Mouse (Mus musculus) forebrain, postnatal 0 days (tissue): ENCODE data around the gene Fbxw13. TPM values are rescaled to one million over a fixed set of nuclear protein-coding genes. Genes with fewer than 3 reads are reported as not detected.
A peak's percentile ranks its signal among the peaks of the same experiment; 100 is the strongest.
"Not testable (repeated sequence)": the region's sequence is repeated elsewhere in the genome, so short reads cannot be mapped to it uniquely, and the experiment has no call there.

ENCODE experiments used
- ATAC-seq: fragments of 200-750 bp; cut with Nextera tagmentation; 2 replicates; pipeline ENCODE4 v1.8.0; 2017; ENCODE audit warnings: mild to moderate bottlenecking, moderate library complexity
- DNase-seq: peaks from one replicate; pipeline ENCODE4 v3.0.0-alpha.2; 2015
- H3K27ac ChIP-seq: fragments of 300-500 bp; sonication (generic); 2 replicates; pipeline ENCODE4 v1.5.1; 2014; ENCODE audit warnings: low read depth, mild to moderate bottlenecking, antibody characterized with exemption, low read length, moderate library complexity, mixed read lengths
- H3K27me3 ChIP-seq: fragments of 300-500 bp; sonication (generic); 2 replicates; pipeline ENCODE4 v1.6.1; 2014; ENCODE audit warnings: mild to moderate bottlenecking, low read length, mixed read lengths; ENCODE audit not compliant: insufficient read depth
- H3K36me3 ChIP-seq: fragments of 300-500 bp; sonication (generic); 2 replicates; pipeline ENCODE4 v1.6.1; 2014; ENCODE audit warnings: mild to moderate bottlenecking, moderate library complexity; ENCODE audit not compliant: insufficient read depth
- H3K4me1 ChIP-seq: fragments of 300-500 bp; sonication (generic); 2 replicates; pipeline ENCODE4 v1.6.1; 2014; ENCODE audit warnings: antibody characterized with exemption; ENCODE audit not compliant: insufficient read depth
- H3K4me2 ChIP-seq: fragments of 300-500 bp; sonication (generic); 2 replicates; pipeline ENCODE4 v1.6.1; 2014; ENCODE audit warnings: low read depth, mild to moderate bottlenecking, moderate library complexity
- H3K4me3 ChIP-seq: fragments of 300-500 bp; sonication (generic); 2 replicates; pipeline ENCODE4 v1.5.1; 2014; ENCODE audit warnings: low read depth, low read length, mixed read lengths
- H3K9ac ChIP-seq: fragments of 300-500 bp; sonication (generic); 2 replicates; pipeline ENCODE4 v1.6.1; 2014; ENCODE audit warnings: mild to moderate bottlenecking
- H3K9me3 ChIP-seq: fragments of 300-500 bp; sonication (generic); 2 replicates; pipeline ENCODE4 v1.6.1; 2016; ENCODE audit warnings: low read length
- CTCF ChIP-seq: sonication (generic); IDR thresholded peaks from 2 replicates; pipeline ENCODE4 v1.5.1; 2016; ENCODE audit warnings: antibody characterized with exemption, control low read depth, low read depth
- WGBS: fragments of 180-500 bp; shearing (Covaris S2); extraction: QIAGEN DNeasy Blood & Tissue Kit; methylation state at CpG from one replicate; pipeline ENCODE4 v1.1.7; 2014; 5-methylcytosine and 5-hydroxymethylcytosine counted together
- polyA plus RNA-seq: library from polyadenylated mRNA; unstranded; fragments of >200 nt; fragmentation: Nextera tagmentation; extraction: Ambion mirVana; gene quantifications from 2 replicates; pipeline ENCODE4 v1.2.1, GENCODE M21; 2015
- total RNA-seq: library from RNA; depleted of rRNA; stranded (reverse); fragments of >200 nt; gene quantifications from 2 replicates; pipeline ENCODE4 v1.2.3, GENCODE M21; 2014; rRNA removed

Gene Fbxw13
- total and polyA plus RNA-seq, 2 experiments from 2014 or later: 0.19 to 0.24 TPM

DNA sequence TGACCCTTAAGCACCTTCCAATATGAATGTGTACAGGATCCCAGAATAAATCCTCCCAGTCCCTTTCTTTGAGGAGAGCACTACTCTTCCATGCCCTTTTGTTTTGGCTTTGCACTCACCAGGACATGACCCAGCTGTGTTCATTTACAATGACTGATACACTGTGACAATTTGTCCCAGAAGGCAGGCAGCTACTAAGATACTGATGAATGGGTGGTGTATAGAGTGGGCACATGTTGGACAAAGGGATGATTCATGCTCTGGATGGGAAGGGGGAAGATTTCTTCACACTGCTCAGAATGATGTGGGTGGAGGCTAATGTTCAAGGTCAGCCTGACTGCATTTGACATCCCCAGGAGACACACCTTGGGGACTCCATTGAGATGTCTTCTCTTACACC is 28.5 kb downstream of the Fbxw13 start:
- Histone ChIP-seq H3K36me3 (no peaks in the 10 kb centered on the region), H3K4me2 (no peak overlapping the region), H3K9me3 (no peaks in the 10 kb centered on the region), H3K27ac (no peak overlapping the region), H3K4me3 (no peak overlapping the region), H3K9ac (no peak overlapping the region), H3K27me3 (no peaks in the 10 kb centered on the region), H3K4me1 (no peaks in the 10 kb centered on the region)
- no peak for TF ChIP-seq CTCF
- ATAC-seq (no peak), DNase-seq (no peak)

GRCm38 (mm10) chr9:109161941-109162340 is 33.8 kb downstream of the Fbxw13 start, which contains the start of gene Fbxw21:
TSS of gene Fbxw21 (minus strand) at chr9:109162041.
- WGBS: 66% methylated on average over 3 of the region's 3 CpGs
- no peaks in the 10 kb centered on the region for H3K36me3 ChIP-seq
- no peak within 1 kb of the TSS for H3K9ac ChIP-seq
- H3K4me2 ChIP-seq: no peak within 1 kb of the TSS
- H3K9me3 ChIP-seq: no peaks in the 10 kb centered on the region
- H3K27me3 ChIP-seq: no peaks in the 10 kb centered on the region
- H3K4me1 ChIP-seq: no peaks in the 10 kb centered on the region
- DNase-seq (no peak), ATAC-seq (no peak)
- H3K4me3 ChIP-seq: no peak within 1 kb of the TSS
- no peak for TF ChIP-seq CTCF
- H3K27ac ChIP-seq: no peak within 1 kb of the TSS

GRCm38 (mm10) chr9:109140414-109140813 is 55.4 kb downstream of the Fbxw13 start:
- H3K9ac ChIP-seq, H3K27ac ChIP-seq, H3K27me3 ChIP-seq, DNase-seq, H3K36me3 ChIP-seq, H3K4me1 ChIP-seq, H3K9me3 ChIP-seq, H3K4me3 ChIP-seq, ATAC-seq, H3K4me2 ChIP-seq: not testable (repeated sequence)
- 67% methylated on average over 4 of the region's 4 CpGs for WGBS
- 0 out of 2 replicates have a peak, but pooled peaks have one; percentile 8 for TF ChIP-seq CTCF

DNA sequence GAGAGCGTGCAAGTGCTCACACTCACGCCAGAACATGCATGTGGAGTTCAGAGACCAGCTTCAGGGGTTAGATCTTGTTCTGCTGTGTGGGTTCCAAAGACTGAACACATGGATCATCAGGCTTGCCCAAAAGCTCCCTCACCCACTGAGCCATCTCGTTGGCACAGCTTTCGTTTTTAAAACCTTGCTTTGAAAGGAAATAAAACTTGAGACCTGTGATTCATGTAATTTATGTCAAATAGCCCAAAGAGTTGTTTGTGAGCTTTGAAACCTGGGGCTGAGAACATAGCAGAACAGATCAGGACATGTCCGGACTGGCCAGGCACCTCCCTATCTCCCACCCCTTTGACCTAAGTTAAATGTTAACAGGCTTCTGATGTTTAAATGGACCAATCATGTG is 65.7 kb downstream of the Fbxw13 start:
- H3K4me3 ChIP-seq: no peak overlapping the region
- no peak overlapping the region for H3K4me2 ChIP-seq
- H3K27me3 ChIP-seq: no peaks in the 10 kb centered on the region
- H3K9me3 ChIP-seq: no peaks in the 10 kb centered on the region
- 92% methylated on average over 5 of the region's 5 CpGs for WGBS
- no peak overlapping the region for H3K9ac ChIP-seq
- no peaks in the 10 kb centered on the region for H3K4me1 ChIP-seq
- no peaks in the 10 kb centered on the region for H3K36me3 ChIP-seq
- no peak for DNase-seq
- no peak overlapping the region for H3K27ac ChIP-seq
- ATAC-seq: no peak
- TF ChIP-seq CTCF: no peak

Other genes starting within 250 kb of the Fbxw13 start
- 2.7 and 5.4 TPM in 2 replicates for gene Col7a1, start 242.4 kb downstream of the Fbxw13 start, total RNA-seq
- 1.3 and 1.6 TPM in 2 replicates for gene Col7a1, start 242.4 kb downstream of the Fbxw13 start, polyA plus RNA-seq
- 0.23 TPM in 1 of 2 replicates, not detected in the other for gene Ucn2, start 210.0 kb downstream of the Fbxw13 start, total RNA-seq
- gene Ucn2, start 210.0 kb downstream of the Fbxw13 start, polyA plus RNA-seq: not detected in 2 replicates
- gene Pfkfb4, start 204.2 kb downstream of the Fbxw13 start, total RNA-seq: 27.1 and 46.4 TPM in 2 replicates
- gene Pfkfb4, start 204.2 kb downstream of the Fbxw13 start, polyA plus RNA-seq: 16.6 and 21.7 TPM in 2 replicates
- gene Shisa5, start 157.4 kb downstream of the Fbxw13 start, total RNA-seq: 66.2 and 68.4 TPM in 2 replicates
- 75.9 and 77.3 TPM in 2 replicates for gene Shisa5, start 157.4 kb downstream of the Fbxw13 start, polyA plus RNA-seq
- gene Trex1, start 136.2 kb downstream of the Fbxw13 start, total RNA-seq: 22.5 and 25.3 TPM in 2 replicates
- gene Trex1, start 136.2 kb downstream of the Fbxw13 start, polyA plus RNA-seq: 16.5 and 20.3 TPM in 2 replicates
- 45.2 and 46.1 TPM in 2 replicates for gene Atrip, start 121.9 kb downstream of the Fbxw13 start, total RNA-seq
- gene Atrip, start 121.9 kb downstream of the Fbxw13 start, polyA plus RNA-seq: 34.6 and 34.8 TPM in 2 replicates
- gene Ccdc51, start 113.5 kb downstream of the Fbxw13 start, total RNA-seq: 12.2 and 12.9 TPM in 2 replicates
- gene Ccdc51, start 113.5 kb downstream of the Fbxw13 start, polyA plus RNA-seq: 6.4 and 7.2 TPM in 2 replicates
- 177 and 216 TPM in 2 replicates for gene Tma7, start 113.4 kb downstream of the Fbxw13 start, total RNA-seq
- gene Tma7, start 113.4 kb downstream of the Fbxw13 start, polyA plus RNA-seq: 695 and 816 TPM in 2 replicates
- 56.3 and 78.2 TPM in 2 replicates for gene Plxnb1, start 100.6 kb downstream of the Fbxw13 start, total RNA-seq
- 7.3 and 10.2 TPM in 2 replicates for gene Plxnb1, start 100.6 kb downstream of the Fbxw13 start, polyA plus RNA-seq
- not detected in 2 replicates for gene Fbxw21, start 33.9 kb downstream of the Fbxw13 start, total RNA-seq
- gene Fbxw21, start 33.9 kb downstream of the Fbxw13 start, polyA plus RNA-seq: not detected in 2 replicates
- not detected in 2 replicates for gene Fbxw20, start 38.8 kb upstream of the Fbxw13 start, total RNA-seq
- gene Fbxw20, start 38.8 kb upstream of the Fbxw13 start, polyA plus RNA-seq: not detected in 2 replicates
- not detected in 2 replicates for gene Fbxw14, start 91.7 kb upstream of the Fbxw13 start, total RNA-seq
- gene Fbxw14, start 91.7 kb upstream of the Fbxw13 start, polyA plus RNA-seq: not detected in 2 replicates
- gene Fbxw28, start 143.7 kb upstream of the Fbxw13 start, total RNA-seq: not detected in 2 replicates
- gene Fbxw28, start 143.7 kb upstream of the Fbxw13 start, polyA plus RNA-seq: not detected in 2 replicates
- not detected in 2 replicates for gene Fbxw22, start 208.3 kb upstream of the Fbxw13 start, total RNA-seq
- gene Fbxw22, start 208.3 kb upstream of the Fbxw13 start, polyA plus RNA-seq: not detected in 2 replicates